Mouse (Mus musculus) lung, embryonic 16.5 days (tissue): ENCODE measurements around the gene Ceacam3. TPM values are rescaled to one million over a fixed set of nuclear protein-coding genes. Genes with fewer than 3 reads are reported as not detected.
"Not testable (repeated sequence)": the region's sequence is repeated elsewhere in the genome, so short reads cannot be mapped to it uniquely, and the experiment has no call there.

Experiments
- ATAC-seq: fragments of 200-750 bp; cut with Nextera tagmentation; 2 replicates; pipeline ENCODE4 v1.8.0; 2017; ENCODE audit warnings: low read depth, mild to moderate bottlenecking, moderate library complexity
- H3K27ac ChIP-seq: fragments of 300-500 bp; sonication (generic); 2 replicates; pipeline ENCODE4 v1.5.1; 2014; ENCODE audit warnings: mild to moderate bottlenecking, control low read depth, low read length
- H3K27me3 ChIP-seq: fragments of 300-500 bp; sonication (generic); 2 replicates; pipeline ENCODE4 v1.6.1; 2014; ENCODE audit warnings: low read depth, low read length, mixed read lengths; ENCODE audit not compliant: control insufficient read depth, insufficient read depth
- H3K36me3 ChIP-seq: fragments of 300-500 bp; sonication (generic); 2 replicates; pipeline ENCODE4 v1.6.1; 2014; ENCODE audit warnings: low read length; ENCODE audit not compliant: control insufficient read depth, insufficient read depth
- H3K4me1 ChIP-seq: fragments of 300-500 bp; sonication (generic); replicated peaks from 2 replicates; pipeline ENCODE4 v1.6.1; 2014; ENCODE audit warnings: low read length, mixed read lengths; ENCODE audit not compliant: control insufficient read depth, insufficient read depth
- H3K4me2 ChIP-seq: fragments of 300-500 bp; sonication (generic); 2 replicates; pipeline ENCODE4 v1.6.1; 2014; ENCODE audit warnings: low read depth, low read length, control low read depth
- H3K4me3 ChIP-seq: fragments of 300-500 bp; sonication (generic); 2 replicates; pipeline ENCODE4 v1.5.1; 2014; ENCODE audit warnings: mild to moderate bottlenecking, low read length, control low read depth
- H3K9ac ChIP-seq: fragments of 300-500 bp; sonication (generic); 2 replicates; pipeline ENCODE4 v1.6.1; 2014; ENCODE audit warnings: low read length, control low read depth
- H3K9me3 ChIP-seq: fragments of 300-500 bp; sonication (generic); 2 replicates; pipeline ENCODE4 v1.6.1; 2016; ENCODE audit warnings: low read length; ENCODE audit not compliant: control insufficient read depth
- WGBS: fragments of 180-500 bp; shearing (Covaris S2); extraction: QIAGEN DNeasy Blood & Tissue Kit; methylation state at CpG from one replicate; pipeline ENCODE4 v1.1.7; 2014; 5-methylcytosine and 5-hydroxymethylcytosine counted together
- polyA plus RNA-seq: library from polyadenylated mRNA; unstranded; fragments of >200 nt; fragmentation: Nextera tagmentation; extraction: Ambion mirVana; gene quantifications from 2 replicates; pipeline ENCODE4 v1.2.1, GENCODE M21; 2015

Gene Ceacam3
- polyA plus RNA-seq, result 0.04 TPM in 1 of 2 replicates, not detected in the other

DNA sequence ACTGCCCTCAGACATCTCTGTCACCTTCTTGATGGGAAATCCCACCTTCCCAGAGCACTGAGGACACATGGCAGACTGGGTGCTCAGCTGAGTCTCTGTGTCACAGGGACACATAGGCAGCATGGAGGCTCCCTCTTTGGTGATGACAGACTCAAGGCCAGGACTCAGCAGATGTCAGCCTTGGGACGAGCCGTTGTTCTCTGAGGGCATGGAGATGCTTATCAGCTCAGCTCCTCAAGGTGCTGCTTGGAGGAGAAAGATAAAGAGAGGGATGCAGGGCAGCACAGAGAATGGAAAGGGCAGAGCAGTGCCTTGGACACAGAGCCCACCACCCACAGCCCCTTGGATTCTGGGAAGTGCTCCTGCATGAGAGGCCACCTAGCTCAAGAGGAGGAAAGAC, at the start of gene Ceacam3:
TSS of gene Ceacam3 (plus strand) at position 352 of the 400 bp plus-strand sequence.
- no peak within 1 kb of the TSS for H3K9ac ChIP-seq
- no peaks in the 10 kb centered on the region for H3K4me1 ChIP-seq
- no peak for ATAC-seq
- H3K9me3 ChIP-seq, result no peaks in the 10 kb centered on the region
- H3K36me3 ChIP-seq, result no peaks in the 10 kb centered on the region
- no peaks in the 10 kb centered on the region for H3K27me3 ChIP-seq
- H3K4me3 ChIP-seq, result no peak within 1 kb of the TSS
- 83% methylated on average over 2 of the region's 2 CpGs for WGBS
- no peak within 1 kb of the TSS for H3K4me2 ChIP-seq
- H3K27ac ChIP-seq, result no peak within 1 kb of the TSS

DNA sequence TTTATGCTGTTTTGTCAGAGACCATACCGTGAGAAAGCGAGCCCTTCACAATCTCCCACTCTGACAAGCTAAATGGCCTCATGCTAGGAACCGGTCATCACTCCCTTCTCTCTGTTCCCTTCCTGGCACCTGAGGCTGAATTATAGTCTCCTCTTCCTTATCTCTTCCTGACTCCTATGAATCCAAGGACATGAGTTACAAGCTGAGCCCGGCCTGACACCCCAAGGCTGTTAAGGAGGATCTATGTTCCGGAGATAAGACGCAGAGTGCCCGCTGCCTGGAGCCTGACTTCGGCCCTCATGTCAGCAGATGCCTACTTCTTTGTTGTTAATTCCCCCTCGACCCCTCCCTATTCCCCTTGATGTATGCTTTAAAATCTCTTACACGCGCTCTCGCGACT, 48.5 kb upstream of the Ceacam3 start:
- not testable (repeated sequence) for H3K9ac ChIP-seq, H3K9me3 ChIP-seq, ATAC-seq, H3K4me1 ChIP-seq, H3K27ac ChIP-seq, H3K27me3 ChIP-seq, H3K36me3 ChIP-seq, H3K4me3 ChIP-seq, H3K4me2 ChIP-seq
- 84% methylated on average over 13 of the region's 13 CpGs for WGBS

GRCm38 (mm10) chr7:17135307-17135706, 14.8 kb upstream of the Ceacam3 start:
- H3K9ac ChIP-seq, result no peak overlapping the region
- no peak overlapping the region for H3K27ac ChIP-seq
- no peak for ATAC-seq
- no peak overlapping the region for H3K4me3 ChIP-seq
- no peaks in the 10 kb centered on the region for H3K9me3 ChIP-seq
- H3K36me3 ChIP-seq, result no peaks in the 10 kb centered on the region
- WGBS, result 63% methylated on average over 1 of the region's 1 CpGs
- no peaks in the 10 kb centered on the region for H3K27me3 ChIP-seq
- no peaks in the 10 kb centered on the region for H3K4me1 ChIP-seq
- no peak overlapping the region for H3K4me2 ChIP-seq

DNA sequence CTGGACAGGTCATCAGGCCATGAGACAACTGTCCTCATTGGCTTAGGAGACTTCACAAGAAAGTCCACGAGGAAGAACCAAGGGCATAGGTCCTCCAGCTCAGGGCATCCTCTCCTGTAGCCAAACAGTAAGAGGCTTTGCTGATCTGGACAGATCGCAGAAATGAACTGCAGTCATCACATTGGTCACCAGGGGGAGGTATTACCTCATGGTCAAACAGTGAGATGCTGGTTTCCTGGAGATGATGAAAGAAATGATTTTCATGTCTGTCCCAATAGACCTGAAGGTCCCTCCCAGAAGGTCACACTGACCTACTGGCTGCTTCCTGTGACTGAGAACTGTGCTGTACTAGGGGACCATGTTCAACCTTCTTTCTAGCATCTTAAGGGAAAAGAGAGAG, 5.6 kb downstream of the Ceacam3 start:
- H3K4me3 ChIP-seq, result no peak overlapping the region
- H3K9ac ChIP-seq, result no peak overlapping the region
- H3K4me1 ChIP-seq, result no peaks in the 10 kb centered on the region
- no peak overlapping the region for H3K27ac ChIP-seq
- H3K9me3 ChIP-seq, result no peaks in the 10 kb centered on the region
- ATAC-seq, result no peak
- WGBS, result 33% methylated on average over 2 of the region's 2 CpGs
- H3K27me3 ChIP-seq, result no peaks in the 10 kb centered on the region
- H3K4me2 ChIP-seq, result no peak overlapping the region
- H3K36me3 ChIP-seq, result no peaks in the 10 kb centered on the region

GRCm38 (mm10) chr7:17156885-17157677, 7.0 kb downstream of the Ceacam3 start:
- no peak overlapping the region for H3K4me2 ChIP-seq
- no peak overlapping the region for H3K9ac ChIP-seq
- no peak overlapping the region for H3K27ac ChIP-seq
- H3K4me1 ChIP-seq, result no peaks in the 10 kb centered on the region
- no peak for ATAC-seq
- no peaks in the 10 kb centered on the region for H3K27me3 ChIP-seq
- H3K9me3 ChIP-seq, result no peaks in the 10 kb centered on the region
- 58% methylated on average over 3 of the region's 3 CpGs for WGBS
- no peaks in the 10 kb centered on the region for H3K36me3 ChIP-seq
- H3K4me3 ChIP-seq, result no peak overlapping the region

GRCm38 (mm10) chr7:17159011-17159410, 8.9 kb downstream of the Ceacam3 start:
- WGBS, result 66% methylated on average over 7 of the region's 7 CpGs
- Histone ChIP-seq H3K9ac (no peak overlapping the region), H3K36me3 (no peaks in the 10 kb centered on the region), H3K27ac (no peak overlapping the region), H3K4me1 (no peaks in the 10 kb centered on the region), H3K27me3 (no peaks in the 10 kb centered on the region), H3K4me3 (no peak overlapping the region), H3K4me2 (no peak overlapping the region), H3K9me3 (no peaks in the 10 kb centered on the region)
- no peak for ATAC-seq

GRCm38 (mm10) chr7:17171827-17172226, 21.7 kb downstream of the Ceacam3 start:
- H3K27me3 ChIP-seq, result no peaks in the 10 kb centered on the region
- H3K4me1 ChIP-seq, result no peaks in the 10 kb centered on the region
- no peak overlapping the region for H3K4me3 ChIP-seq
- no peak overlapping the region for H3K27ac ChIP-seq
- 79% methylated on average over 4 of the region's 4 CpGs for WGBS
- H3K9me3 ChIP-seq, result no peaks in the 10 kb centered on the region; the same call in 1 of the 2 replicates
- H3K36me3 ChIP-seq, result no peaks in the 10 kb centered on the region
- H3K9ac ChIP-seq, result no peak overlapping the region
- ATAC-seq, result no peak
- H3K4me2 ChIP-seq, result no peak overlapping the region

DNA sequence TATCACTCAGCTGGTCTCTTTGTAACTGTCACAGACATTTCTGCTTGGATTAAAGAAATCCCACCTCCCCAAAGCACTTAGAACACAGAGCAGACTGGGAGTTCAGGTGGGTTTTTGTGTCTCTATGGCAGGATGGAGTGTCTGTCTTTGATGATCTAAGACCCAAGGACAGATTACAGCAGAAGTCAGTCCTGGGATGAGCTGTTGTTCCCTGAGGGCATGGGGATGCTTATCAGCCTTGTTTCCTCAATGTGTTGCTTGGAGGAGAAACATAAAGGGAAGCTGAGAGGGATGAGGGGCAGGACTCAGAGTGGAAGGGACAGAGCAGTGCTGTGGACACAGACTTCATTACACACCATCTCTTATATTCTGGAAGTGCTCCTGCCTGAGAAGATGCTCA, 53.1 kb downstream of the Ceacam3 start, which contains the start of gene Psg29:
TSS of gene Psg29 (plus strand) at position 301 of the 400 bp plus-strand sequence.
- no peak for ATAC-seq
- no peak within 1 kb of the TSS for H3K9ac ChIP-seq
- no peaks in the 10 kb centered on the region for H3K36me3 ChIP-seq
- H3K27ac ChIP-seq, result no peak within 1 kb of the TSS
- H3K4me3 ChIP-seq, result no peak within 1 kb of the TSS
- H3K27me3 ChIP-seq, result no peaks in the 10 kb centered on the region
- no peaks in the 10 kb centered on the region for H3K4me1 ChIP-seq
- H3K9me3 ChIP-seq, result no peaks in the 10 kb centered on the region
- no peak within 1 kb of the TSS for H3K4me2 ChIP-seq

DNA sequence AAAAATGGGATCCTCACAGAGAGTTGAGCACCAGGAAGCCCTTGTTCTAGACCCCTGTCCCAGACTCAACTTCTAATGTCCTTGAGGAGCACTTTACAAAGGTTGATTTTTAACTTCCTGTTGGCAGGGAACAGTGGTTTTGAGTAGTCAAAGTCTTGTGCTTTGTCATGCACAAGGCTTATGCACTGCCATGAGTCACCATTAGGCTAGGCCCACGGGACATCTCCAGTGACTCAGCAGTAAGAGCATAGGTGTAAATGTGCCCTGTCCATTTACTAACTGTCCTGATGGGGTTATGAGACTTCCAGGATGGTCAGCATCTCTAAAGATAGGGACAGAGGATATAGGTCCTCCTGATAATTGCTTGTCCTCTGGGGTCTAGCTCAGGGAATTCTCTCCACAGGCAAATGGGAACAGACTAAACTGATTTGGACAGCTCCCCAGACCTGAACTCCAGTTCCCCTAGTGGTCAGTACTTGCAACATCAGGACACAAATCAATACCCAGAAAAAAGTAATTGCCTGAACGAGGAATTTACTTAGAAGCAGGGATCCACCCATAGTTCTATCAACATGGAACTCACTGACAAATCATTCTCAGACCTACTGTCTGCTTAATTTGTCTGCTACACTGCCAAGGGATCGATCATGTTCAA, 55.6 kb downstream of the Ceacam3 start:
- peaks cover 5% of the 10 kb centered on the region; the same call in 1 of the 2 replicates for H3K9me3 ChIP-seq
- H3K9ac ChIP-seq, result no peak overlapping the region
- H3K36me3 ChIP-seq, result no peaks in the 10 kb centered on the region

More for the DNA sequence above, 55.6 kb downstream of the Ceacam3 start:
- Histone ChIP-seq H3K4me3 (no peak overlapping the region), H3K4me1 (no peaks in the 10 kb centered on the region), H3K27me3 (no peaks in the 10 kb centered on the region), H3K4me2 (no peak overlapping the region), H3K27ac (no peak overlapping the region)
- ATAC-seq, result no peak
- 57% methylated on average over 3 of the region's 3 CpGs for WGBS
